Mouse (Mus musculus): ENCODE measurements around the gene Bhlhb9.

DNA sequence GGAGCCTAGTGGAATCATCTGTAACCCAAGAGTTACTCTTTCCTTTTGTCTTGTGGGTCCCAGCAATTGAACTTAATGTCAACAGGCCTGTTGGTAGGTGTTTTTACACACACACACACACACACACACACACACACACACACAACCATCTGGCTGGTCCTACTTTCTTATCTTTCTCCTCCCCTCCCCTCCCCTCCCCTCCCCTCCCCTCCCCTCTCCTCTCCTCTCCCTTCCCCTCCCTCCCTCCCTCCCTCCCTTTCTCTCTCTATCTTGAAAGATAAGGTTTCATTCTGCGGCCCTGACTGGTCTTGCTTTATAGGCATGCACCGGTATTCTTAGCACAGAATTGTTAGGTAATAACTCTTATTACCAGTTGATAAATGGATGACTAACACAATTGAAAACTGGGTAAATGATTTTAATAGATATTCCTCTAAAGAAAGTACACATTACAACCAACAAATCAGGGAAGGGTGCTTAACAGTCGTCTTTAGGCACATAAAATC, 29.3 kb upstream of the Bhlhb9 start:
- TF ChIP-seq POLR2A (IDR thresholded peaks at IDR 0.05; ENCODE audit: borderline replicate concordance, low read depth, low read length) (no peak), CTCF (IDR thresholded peaks at IDR 0.05; ENCODE audit: low read depth, low read length) (no peak)

Data from bone marrow macrophage, adult 2 months (primary cell).